Mouse (Mus musculus) forebrain, embryonic 12.5 days (tissue): Measurements from ENCODE around the gene Trim65. TPM values are rescaled to one million over a fixed set of nuclear protein-coding genes. Genes with fewer than 3 reads are reported as not detected.
"Not testable (repeated sequence)": the region's sequence is repeated elsewhere in the genome, so short reads cannot be mapped to it uniquely, and the experiment has no call there.

Experiments
- ATAC-seq: fragments of 200-750 bp; cut with Nextera tagmentation; 2 replicates; pipeline ENCODE4 v1.8.0; 2017; ENCODE audit warnings: moderate TSS enrichment; ENCODE audit not compliant: low FRiP score
- H3K27ac ChIP-seq: fragments of 300-500 bp; sonication (generic); 2 replicates; pipeline ENCODE4 v1.5.1; 2016; ENCODE audit warnings: mild to moderate bottlenecking
- H3K27me3 ChIP-seq: fragments of 300-500 bp; sonication (generic); 2 replicates; pipeline ENCODE4 v1.6.1; 2016; ENCODE audit warnings: mild to moderate bottlenecking
- H3K36me3 ChIP-seq: fragments of 300-500 bp; sonication (generic); replicated peaks from 2 replicates; pipeline ENCODE4 v1.6.1; 2016; ENCODE audit warnings: mild to moderate bottlenecking
- H3K4me1 ChIP-seq: fragments of 300-500 bp; sonication (generic); 2 replicates; pipeline ENCODE4 v1.6.1; 2016
- H3K4me2 ChIP-seq: fragments of 300-500 bp; sonication (generic); 2 replicates; pipeline ENCODE4 v1.6.1; 2016; ENCODE audit warnings: mild to moderate bottlenecking, moderate library complexity
- H3K4me3 ChIP-seq: fragments of 300-500 bp; sonication (generic); replicated peaks from 2 replicates; pipeline ENCODE4 v1.5.1; 2016; ENCODE audit warnings: mild to moderate bottlenecking
- H3K9ac ChIP-seq: fragments of 300-500 bp; sonication (generic); 2 replicates; pipeline ENCODE4 v1.6.1; 2016; ENCODE audit warnings: mild to moderate bottlenecking
- H3K9me3 ChIP-seq: fragments of 300-500 bp; sonication (generic); 2 replicates; pipeline ENCODE4 v1.6.1; 2016
- WGBS: fragments of 180-500 bp; shearing (Covaris S2); methylation state at CpG from one replicate; pipeline ENCODE4 v1.1.7; 2016; 5-methylcytosine and 5-hydroxymethylcytosine counted together
- polyA plus RNA-seq: library from polyadenylated mRNA; unstranded; fragments of >200 nt; fragmentation: Nextera tagmentation; extraction: Ambion mirVana; gene quantifications from 2 replicates; pipeline ENCODE4 v1.2.1, GENCODE M21; 2016

Trim65 gene
- polyA plus RNA-seq, 1 experiment from 2014 or later: 2.1 TPM

GRCm38 (mm10) chr11:116133497-116133896 is 2.6 kb upstream of the Trim65 start:
- Histone ChIP-seq H3K36me3 (peaks cover 45% of the 10 kb centered on the region), H3K9ac (no peak overlapping the region), H3K27me3 (0 out of 2 replicates have a peak, but pooled peaks cover 9% of the 10 kb centered on the region), H3K4me1 (peaks cover 33% of the 10 kb centered on the region), H3K4me2 (no peak overlapping the region), H3K27ac (no peak overlapping the region), H3K4me3 (no peak overlapping the region), H3K9me3 (no peaks in the 10 kb centered on the region)
- ATAC-seq: no peak
- WGBS: 86% methylated on average over 5 of the region's 5 CpGs

- H3K4me1 ChIP-seq: peaks cover 35% of the 10 kb centered on the region
- H3K4me3 ChIP-seq: no peak overlapping the region
- no peak overlapping the region for H3K4me2 ChIP-seq
- 89% methylated on average over 16 of the region's 16 CpGs for WGBS
- H3K9ac ChIP-seq: no peak overlapping the region
- H3K9me3 ChIP-seq: no peaks in the 10 kb centered on the region
- peaks cover 45% of the 10 kb centered on the region for H3K36me3 ChIP-seq
- no peak for ATAC-seq
- 0 out of 2 replicates have a peak, but pooled peaks cover 9% of the 10 kb centered on the region for H3K27me3 ChIP-seq
- H3K27ac ChIP-seq: no peak overlapping the region
Measured at GRCm38 (mm10) chr11:116132366-116133333, 1.7 kb upstream of the Trim65 start.

DNA sequence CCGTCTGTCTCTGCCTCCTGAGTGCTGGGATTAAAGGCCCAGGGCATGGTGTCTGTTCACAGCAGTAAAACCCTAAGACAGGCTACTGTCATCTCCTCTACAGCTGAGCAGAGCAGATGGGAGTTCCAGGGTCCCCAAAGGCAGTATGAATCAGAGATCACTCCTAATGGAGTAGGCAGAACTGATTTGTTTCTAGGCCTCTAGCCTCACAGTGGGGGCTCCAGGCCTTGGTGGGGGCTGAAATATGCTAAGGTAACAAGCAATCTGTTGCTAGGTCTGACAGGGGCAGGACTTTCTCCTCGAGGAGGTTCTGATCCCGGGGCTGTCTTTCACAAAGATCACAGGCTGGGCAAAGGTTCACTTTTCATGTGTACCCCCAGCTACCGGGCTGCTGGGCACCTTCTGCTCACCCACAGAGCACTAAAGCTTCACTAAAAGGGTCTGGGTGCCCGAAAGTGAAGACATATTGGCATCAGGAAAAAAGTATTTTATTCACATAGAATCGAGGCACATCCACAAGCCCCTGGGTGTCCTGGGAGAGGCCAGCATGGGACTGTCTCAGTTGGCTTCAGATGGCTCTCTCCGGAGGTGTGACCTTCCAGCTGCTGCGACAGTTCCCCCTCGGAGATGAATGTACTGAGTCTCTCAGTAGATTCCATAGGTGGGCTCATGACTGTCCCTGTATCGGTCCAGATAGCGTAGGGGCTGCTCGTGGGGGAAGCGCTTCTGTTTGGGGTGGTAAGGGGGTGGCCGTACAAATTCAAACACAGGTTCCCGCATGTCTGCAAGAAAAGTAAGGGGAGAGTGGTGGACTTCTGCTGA is 632 bp upstream of the Trim65 start:
- Histone ChIP-seq H3K4me3 (peak overlapping the region; percentile 53), H3K27ac (no peak overlapping the region), H3K36me3 (peaks cover 45% of the 10 kb centered on the region), H3K27me3 (0 out of 2 replicates have a peak, but pooled peaks cover 9% of the 10 kb centered on the region), H3K4me2 (peak overlapping the region; percentile 83), H3K9ac (peak overlapping the region; percentile 69; the same call in 1 of the 2 replicates), H3K9me3 (no peaks in the 10 kb centered on the region), H3K4me1 (peaks cover 34% of the 10 kb centered on the region)
- ATAC-seq: no peak
- 85% methylated on average over 15 of the region's 15 CpGs for WGBS

GRCm38 (mm10) chr11:116129993-116130487 is 888 bp downstream of the Trim65 start:
- Histone ChIP-seq H3K27me3 (0 out of 2 replicates have a peak, but pooled peaks cover 9% of the 10 kb centered on the region), H3K4me3 (peak overlapping the region; percentile 53), H3K27ac (peak overlapping the region; percentile 87), H3K36me3 (peaks cover 42% of the 10 kb centered on the region), H3K9ac (peak overlapping the region; percentile 69), H3K4me2 (peak overlapping the region; percentile 83), H3K9me3 (no peaks in the 10 kb centered on the region), H3K4me1 (peaks cover 34% of the 10 kb centered on the region)
- WGBS: 44% methylated on average over 8 of the region's 8 CpGs
- peak; percentile 37 for ATAC-seq

DNA sequence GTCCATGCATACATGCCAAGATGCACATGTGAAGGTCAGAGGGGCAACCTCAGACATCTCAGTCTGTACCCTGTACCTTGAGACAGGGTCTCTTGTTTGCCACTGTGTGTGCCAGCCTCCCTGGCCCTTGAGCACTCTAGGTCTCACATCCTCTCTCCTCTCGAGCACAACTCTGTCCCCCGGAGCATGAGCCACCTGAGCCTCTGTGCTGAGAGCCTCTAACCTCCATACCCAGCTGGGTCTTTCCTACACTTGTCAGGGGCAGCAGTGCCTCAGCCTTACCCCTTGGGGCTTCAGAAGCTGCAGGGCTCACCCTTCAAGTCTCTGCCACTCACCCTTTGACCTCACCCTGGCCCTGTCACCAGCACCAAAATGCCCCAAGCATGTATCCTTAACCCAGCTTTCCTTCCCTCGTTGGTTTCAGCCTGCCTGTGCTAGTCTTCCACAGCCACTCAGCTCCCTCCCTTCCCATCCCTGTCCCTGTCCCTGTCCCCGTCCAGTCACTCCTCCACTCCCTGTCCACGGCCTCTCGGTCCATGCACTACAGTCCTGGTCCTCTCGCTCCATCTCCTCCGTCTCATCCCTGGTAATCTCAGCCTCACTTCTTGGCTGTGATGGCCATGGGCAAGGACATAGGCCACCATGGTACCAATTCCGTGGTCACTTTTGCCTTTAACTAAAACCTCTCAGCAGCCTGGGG is 1.7 kb downstream of the Trim65 start:
- WGBS: 81% methylated on average over 9 of the region's 9 CpGs
- ATAC-seq: no peak
- 0 out of 2 replicates have a peak overlapping the region, but pooled peaks have one; percentile 69 for H3K9ac ChIP-seq
- H3K4me2 ChIP-seq: no peak overlapping the region
- H3K4me3 ChIP-seq: no peak overlapping the region
- H3K27ac ChIP-seq: no peak overlapping the region; the same call in 1 of the 2 replicates
- no peaks in the 10 kb centered on the region for H3K9me3 ChIP-seq
- 0 out of 2 replicates have a peak, but pooled peaks cover 9% of the 10 kb centered on the region for H3K27me3 ChIP-seq
- H3K36me3 ChIP-seq: peaks cover 34% of the 10 kb centered on the region
- H3K4me1 ChIP-seq: peaks cover 34% of the 10 kb centered on the region

GRCm38 (mm10) chr11:116127986-116128385 is 2.9 kb downstream of the Trim65 start:
- H3K4me3 ChIP-seq: no peak overlapping the region
- H3K27me3 ChIP-seq: 0 out of 2 replicates have a peak, but pooled peaks cover 9% of the 10 kb centered on the region
- peak overlapping the region; percentile 46; the same call in 1 of the 2 replicates for H3K27ac ChIP-seq
- H3K4me1 ChIP-seq: peaks cover 34% of the 10 kb centered on the region
- 81% methylated on average over 9 of the region's 9 CpGs for WGBS
- no peak for ATAC-seq
- no peak overlapping the region for H3K9ac ChIP-seq
- H3K4me2 ChIP-seq: no peak overlapping the region
- H3K36me3 ChIP-seq: peaks cover 22% of the 10 kb centered on the region
- no peaks in the 10 kb centered on the region for H3K9me3 ChIP-seq

DNA sequence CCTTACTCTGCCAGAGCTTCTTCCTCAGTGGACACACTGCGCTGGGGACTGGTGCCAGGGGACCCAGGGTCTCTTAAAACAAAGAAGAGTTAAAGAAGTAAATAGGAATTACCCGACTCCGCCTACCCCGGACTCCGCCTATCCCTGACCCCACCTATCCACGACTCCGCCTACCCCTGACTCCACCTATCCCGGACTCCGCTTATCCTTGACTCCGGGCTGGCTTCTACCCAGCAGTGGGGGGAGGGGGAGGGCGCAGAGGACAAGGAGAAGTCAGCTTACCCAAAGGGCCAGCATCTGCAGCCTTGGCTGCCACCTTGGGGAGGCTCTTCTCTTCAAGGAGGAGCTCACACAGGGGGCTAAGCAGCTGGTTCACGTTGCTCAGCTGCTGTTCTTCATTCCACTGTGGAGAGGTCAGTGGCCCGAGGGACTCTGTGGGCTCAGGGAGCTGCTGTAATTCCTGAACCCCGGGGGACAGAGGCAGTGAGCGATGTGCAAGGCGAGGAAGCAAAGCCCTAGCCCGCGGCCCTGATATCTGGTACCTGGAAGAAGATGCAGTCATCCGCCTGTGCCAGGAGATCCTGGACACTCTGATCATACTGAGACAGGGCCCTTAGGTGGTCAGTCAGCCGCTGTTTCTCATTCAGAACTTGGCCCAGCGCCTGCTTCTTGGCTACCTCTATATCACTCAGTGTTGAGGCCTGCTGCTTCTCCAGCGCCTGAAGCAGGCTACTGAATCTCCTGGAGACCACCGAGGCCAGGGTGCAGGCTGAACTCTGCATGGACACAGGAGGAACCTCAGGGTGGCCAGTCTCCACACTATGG is 3.6 kb downstream of the Trim65 start, which contains the start of gene Trim47:
Gene Trim47 (minus strand): TSS at position 55 of the 825 bp plus-strand sequence.
- Histone ChIP-seq H3K4me2 (peak within 1 kb of the TSS; percentile 22), H3K4me3 (no peak within 1 kb of the TSS), H3K27ac (peak within 1 kb of the TSS; percentile 46; the same call in 1 of the 2 replicates)

DNA sequence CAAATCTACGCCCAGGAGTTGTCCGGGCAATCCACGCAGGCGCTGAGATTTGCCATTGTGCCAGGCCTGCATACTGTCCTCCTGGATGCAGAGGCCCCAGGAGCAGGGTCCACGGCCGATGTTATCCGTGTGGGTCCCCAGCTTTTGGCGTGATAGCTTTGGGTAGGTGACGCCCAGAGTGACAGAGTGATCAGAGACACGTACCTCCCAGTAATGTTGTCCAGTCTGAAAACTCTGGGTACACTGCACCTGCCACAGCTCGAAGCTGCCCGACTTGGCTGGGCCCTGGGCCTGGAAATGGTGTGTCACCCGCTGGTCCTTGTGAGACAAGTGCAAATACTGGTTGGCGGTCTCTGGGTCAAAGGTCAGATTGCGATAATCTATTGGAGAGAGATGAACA is 4.7 kb downstream of the Trim65 start:
- no peak overlapping the region for H3K4me3 ChIP-seq
- H3K4me2 ChIP-seq: no peak overlapping the region
- H3K4me1 ChIP-seq: peaks cover 29% of the 10 kb centered on the region
- H3K9ac ChIP-seq: no peak overlapping the region
- H3K27me3 ChIP-seq: 0 out of 2 replicates have a peak, but pooled peaks cover 7% of the 10 kb centered on the region
- no peaks in the 10 kb centered on the region for H3K9me3 ChIP-seq
- no peak overlapping the region for H3K27ac ChIP-seq
- H3K36me3 ChIP-seq: peaks cover 5% of the 10 kb centered on the region
- WGBS: 94% methylated on average over 15 of the region's 15 CpGs
- no peak for ATAC-seq

More for the DNA sequence above, 3.6 kb downstream of the Trim65 start, which contains the start of gene Trim47:
- H3K4me1 ChIP-seq: peaks cover 34% of the 10 kb centered on the region
- 23% methylated on average over 23 of the region's 23 CpGs for WGBS
- H3K36me3 ChIP-seq: peaks cover 16% of the 10 kb centered on the region
- H3K9ac ChIP-seq: no peak within 1 kb of the TSS
- H3K9me3 ChIP-seq: no peaks in the 10 kb centered on the region
- 0 out of 2 replicates have a peak, but pooled peaks cover 9% of the 10 kb centered on the region for H3K27me3 ChIP-seq
- ATAC-seq: no peak

DNA sequence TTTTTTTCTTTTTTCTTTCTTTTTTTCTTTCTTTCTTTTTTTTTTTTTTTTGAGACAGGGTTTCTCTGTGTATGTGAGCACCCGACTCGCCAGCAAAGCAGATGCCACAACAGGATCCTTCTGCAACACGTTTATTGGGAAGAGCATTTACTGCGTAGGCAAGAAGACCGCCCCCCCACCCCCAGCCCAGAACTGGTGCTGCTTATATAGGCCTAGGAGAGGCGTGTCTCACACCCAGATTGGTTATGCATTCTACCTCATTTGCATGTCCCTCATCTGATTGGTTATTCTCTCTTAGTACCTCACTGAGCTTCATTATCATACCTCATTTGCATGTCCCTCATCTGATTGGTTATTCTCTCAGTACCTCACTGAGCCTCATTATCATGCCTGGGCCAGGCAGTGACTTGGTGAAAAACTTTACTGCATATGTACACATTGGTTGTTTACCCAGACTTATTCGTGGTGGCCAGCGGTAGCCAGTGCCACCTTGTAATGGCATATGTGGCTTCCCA is 9.1 kb downstream of the Trim65 start:
- 91% methylated on average over 8 of the region's 8 CpGs for WGBS
- H3K27me3 ChIP-seq, ATAC-seq, H3K9me3 ChIP-seq, H3K27ac ChIP-seq, H3K36me3 ChIP-seq, H3K4me3 ChIP-seq, H3K4me1 ChIP-seq, H3K4me2 ChIP-seq, H3K9ac ChIP-seq: not testable (repeated sequence)

- Histone ChIP-seq H3K9ac (no peak overlapping the region), H3K27ac (no peak overlapping the region), H3K36me3 (no peaks in the 10 kb centered on the region), H3K4me2 (no peak overlapping the region), H3K4me1 (peaks cover 10% of the 10 kb centered on the region), H3K27me3 (0 out of 2 replicates have a peak, but pooled peaks cover under 1% of the 10 kb centered on the region), H3K9me3 (no peaks in the 10 kb centered on the region), H3K4me3 (no peak overlapping the region)
- no peak for ATAC-seq
Measured at GRCm38 (mm10) chr11:116117819-116118218, 13.1 kb downstream of the Trim65 start.
